Mouse (Mus musculus) liver, embryonic 14.5 days (tissue): ENCODE results near the gene Pwp2.

Experiments
- CTCF ChIP-seq: IDR thresholded peaks from 2 replicates; pipeline ENCODE4 v1.5.1; 2016; ENCODE audit warnings: antibody characterized with exemption, low read depth, control low read depth
- EP300 ChIP-seq: IDR thresholded peaks from 2 replicates; pipeline ENCODE4 v1.6.1; 2016; ENCODE audit warnings: antibody characterized with exemption, low read depth

GRCm38 (mm10) chr10:78159252-78159878, 25.6 kb downstream of the Pwp2 start:
- TF ChIP-seq EP300 (no peak), CTCF (no peak)
